Mouse (Mus musculus): Measurements from ENCODE around the gene Clrn3.

DNA sequence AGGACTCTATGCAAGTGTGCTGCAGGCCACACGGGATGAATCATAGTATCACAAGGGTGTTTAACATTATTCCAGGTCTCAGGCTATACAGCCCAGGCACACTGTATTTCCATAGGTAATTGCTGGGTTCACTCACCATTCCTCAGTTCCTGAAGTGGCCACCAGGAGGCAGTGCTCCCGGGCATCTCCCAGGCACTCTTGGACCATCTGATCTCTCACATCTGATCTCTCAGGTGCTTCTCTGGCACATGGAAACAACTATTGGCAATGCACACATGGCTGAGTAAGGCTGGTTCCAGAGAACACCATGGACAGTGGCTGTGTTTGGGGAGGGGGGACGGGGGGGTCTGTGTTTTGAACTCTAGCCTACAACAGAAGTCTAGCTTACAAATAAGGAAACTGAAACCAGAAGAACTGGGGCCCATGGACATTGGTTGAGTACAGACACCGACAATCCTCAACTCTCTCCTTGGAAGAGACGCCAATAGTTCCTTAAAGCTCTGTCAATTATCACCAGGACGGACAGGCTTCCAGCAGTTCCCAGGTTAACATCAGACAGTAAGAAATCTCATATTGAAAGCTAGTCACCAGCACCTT, 40.1 kb downstream of the Clrn3 start:
- TF ChIP-seq POLR2A (IDR thresholded peaks at IDR 0.05; ENCODE audit: low read depth, low read length) = no peak
- peak; percentile 47 for TF ChIP-seq CTCF (conservative IDR thresholded peaks at IDR 0.05; ENCODE audit: insufficient read depth, insufficient read length, low read depth, low read length)
